Mouse (Mus musculus) lung, embryonic 16.5 days (tissue): Measurements from ENCODE around the gene Rnf111. TPM values are rescaled to one million over a fixed set of nuclear protein-coding genes. Genes with fewer than 3 reads are reported as not detected.

Experiments used
- ATAC-seq: fragments of 200-750 bp; cut with Nextera tagmentation; 2 replicates; pipeline ENCODE4 v1.8.0; 2017; ENCODE audit warnings: low read depth, mild to moderate bottlenecking, moderate library complexity
- H3K27ac ChIP-seq: fragments of 300-500 bp; sonication (generic); 2 replicates; pipeline ENCODE4 v1.5.1; 2014; ENCODE audit warnings: mild to moderate bottlenecking, control low read depth, low read length
- H3K27me3 ChIP-seq: fragments of 300-500 bp; sonication (generic); 2 replicates; pipeline ENCODE4 v1.6.1; 2014; ENCODE audit warnings: low read depth, low read length, mixed read lengths; ENCODE audit not compliant: control insufficient read depth, insufficient read depth
- H3K36me3 ChIP-seq: fragments of 300-500 bp; sonication (generic); 2 replicates; pipeline ENCODE4 v1.6.1; 2014; ENCODE audit warnings: low read length; ENCODE audit not compliant: control insufficient read depth, insufficient read depth
- H3K4me1 ChIP-seq: fragments of 300-500 bp; sonication (generic); replicated peaks from 2 replicates; pipeline ENCODE4 v1.6.1; 2014; ENCODE audit warnings: low read length, mixed read lengths; ENCODE audit not compliant: control insufficient read depth, insufficient read depth
- H3K4me2 ChIP-seq: fragments of 300-500 bp; sonication (generic); 2 replicates; pipeline ENCODE4 v1.6.1; 2014; ENCODE audit warnings: low read depth, low read length, control low read depth
- H3K4me3 ChIP-seq: fragments of 300-500 bp; sonication (generic); 2 replicates; pipeline ENCODE4 v1.5.1; 2014; ENCODE audit warnings: mild to moderate bottlenecking, low read length, control low read depth
- H3K9ac ChIP-seq: fragments of 300-500 bp; sonication (generic); 2 replicates; pipeline ENCODE4 v1.6.1; 2014; ENCODE audit warnings: low read length, control low read depth
- H3K9me3 ChIP-seq: fragments of 300-500 bp; sonication (generic); 2 replicates; pipeline ENCODE4 v1.6.1; 2016; ENCODE audit warnings: low read length; ENCODE audit not compliant: control insufficient read depth
- WGBS: fragments of 180-500 bp; shearing (Covaris S2); extraction: QIAGEN DNeasy Blood & Tissue Kit; methylation state at CpG from one replicate; pipeline ENCODE4 v1.1.7; 2014; 5-methylcytosine and 5-hydroxymethylcytosine counted together
- microRNA-seq: library from miRNA; unstranded; fragments of <30 nt; microRNA quantifications from one replicate; pipeline ENCODE4, GENCODE M21; 2016
- polyA plus RNA-seq: library from polyadenylated mRNA; unstranded; fragments of >200 nt; fragmentation: Nextera tagmentation; extraction: Ambion mirVana; gene quantifications from 2 replicates; pipeline ENCODE4 v1.2.1, GENCODE M21; 2015

The Rnf111 gene
- polyA plus RNA-seq, 1 experiment from 2014 or later = 25.2 TPM

DNA sequence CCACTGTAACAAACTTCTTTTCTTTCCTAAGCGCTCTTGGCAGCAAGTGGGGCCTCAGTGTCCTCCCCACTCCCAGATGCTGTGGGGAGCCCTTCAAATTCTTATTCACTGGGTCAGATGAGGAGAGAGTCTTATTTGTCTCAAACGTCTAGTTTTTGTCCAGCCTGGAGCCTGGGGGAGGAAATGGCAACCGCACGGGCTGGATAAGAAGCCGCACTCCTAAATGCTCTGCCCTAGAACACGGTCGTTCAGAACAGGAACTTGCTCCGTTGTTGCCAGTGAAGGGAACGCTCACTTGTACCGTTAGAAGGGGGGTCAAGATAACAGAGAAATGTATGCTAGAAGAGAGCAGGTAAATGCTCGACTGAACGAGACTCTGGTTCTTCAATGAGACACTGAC is 121.4 kb downstream of the Rnf111 start:
- no peaks in the 10 kb centered on the region for H3K27me3 ChIP-seq
- no peak overlapping the region for H3K27ac ChIP-seq
- no peaks in the 10 kb centered on the region for H3K4me1 ChIP-seq
- H3K4me2 ChIP-seq = no peak overlapping the region
- ATAC-seq = no peak
- no peak overlapping the region for H3K9ac ChIP-seq
- H3K9me3 ChIP-seq = no peaks in the 10 kb centered on the region
- no peak overlapping the region for H3K4me3 ChIP-seq
- H3K36me3 ChIP-seq = peaks cover 25% of the 10 kb centered on the region
- 66% methylated on average over 12 of the region's 12 CpGs for WGBS

DNA sequence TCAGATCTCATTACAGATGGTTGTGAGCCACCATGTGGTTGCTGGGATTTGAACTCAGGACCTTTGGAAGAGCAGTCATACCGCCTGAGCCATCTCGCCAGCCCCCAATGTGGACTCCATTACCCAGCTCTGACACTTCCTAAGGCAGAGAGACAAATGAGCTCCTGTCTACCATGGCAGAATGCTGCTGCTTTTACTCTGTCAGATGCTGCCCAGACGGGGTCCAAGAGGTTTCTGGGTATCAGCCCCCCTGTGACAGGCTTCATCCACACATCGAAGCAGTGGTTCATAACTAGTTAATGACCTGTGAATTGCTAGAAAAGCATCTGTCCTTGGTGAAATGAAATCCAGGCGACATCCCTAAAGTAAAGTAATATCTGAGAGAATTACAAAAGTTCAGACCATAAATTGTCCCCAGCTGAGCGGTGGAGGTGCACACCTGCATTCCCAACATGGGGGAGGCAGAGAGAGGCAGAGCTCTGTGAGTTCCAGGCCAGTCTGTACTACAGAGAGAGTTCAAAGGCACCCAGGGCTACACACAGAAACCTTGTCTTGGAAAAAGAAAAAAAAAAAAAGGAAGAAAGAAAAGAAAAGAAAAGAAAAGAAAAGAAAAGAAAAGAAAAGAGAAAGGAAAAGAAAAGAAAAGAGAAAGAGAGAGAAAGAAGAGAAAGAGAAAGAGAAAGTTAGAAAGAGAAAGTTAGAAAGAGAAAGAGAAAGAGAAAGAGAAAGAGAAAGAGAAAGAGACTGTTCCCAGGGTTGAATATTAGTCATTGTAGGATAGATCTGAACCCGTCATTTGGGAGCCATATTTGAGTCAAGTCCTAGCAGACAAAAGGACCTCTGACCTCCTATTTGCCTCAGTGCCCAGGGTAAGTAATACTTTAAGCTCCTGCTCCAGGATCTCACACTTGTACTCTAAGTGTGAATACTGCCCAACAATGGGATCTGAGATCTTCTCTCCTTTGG is 123.7 kb downstream of the Rnf111 start:
- no peak overlapping the region for H3K4me3 ChIP-seq
- H3K36me3 ChIP-seq = peaks cover 23% of the 10 kb centered on the region
- ATAC-seq = no peak
- no peak overlapping the region for H3K27ac ChIP-seq
- no peaks in the 10 kb centered on the region for H3K4me1 ChIP-seq
- WGBS = 68% methylated on average over 7 of the region's 7 CpGs
- no peaks in the 10 kb centered on the region for H3K9me3 ChIP-seq
- H3K4me2 ChIP-seq = no peak overlapping the region
- no peaks in the 10 kb centered on the region for H3K27me3 ChIP-seq
- no peak overlapping the region for H3K9ac ChIP-seq

Small RNAs within 50 kb of the gene (microRNA-seq; reads per million reads assigned to microRNA genes)
- gene Mir5626 = 4.3 reads per million, percentile 17 among the genes with 10 or more reads in this experiment

Other genes starting within 250 kb of the Rnf111 start
- 233 and 236 TPM in 2 replicates for gene Ccnb2, start 82.2 kb downstream of the Rnf111 start, polyA plus RNA-seq
- 48.7 and 51.6 TPM in 2 replicates for gene Sltm, start 39.0 kb upstream of the Rnf111 start, polyA plus RNA-seq
- gene Gm10642, start 152.5 kb upstream of the Rnf111 start, polyA plus RNA-seq = 0.11 TPM in 1 of 2 replicates, not detected in the other
- 7.1 and 8.2 TPM in 2 replicates for gene Mindy2, start 153.4 kb upstream of the Rnf111 start, polyA plus RNA-seq
- 89.2 and 89.5 TPM in 2 replicates for gene Adam10, start 175.3 kb upstream of the Rnf111 start, polyA plus RNA-seq